Mouse (Mus musculus) limb, embryonic 12.5 days (tissue): ENCODE data around the gene Rtkn2. TPM values are rescaled to one million over a fixed set of nuclear protein-coding genes. Genes with fewer than 3 reads are reported as not detected.
A peak's percentile ranks its signal among the peaks of the same experiment; 100 is the strongest.
"Not testable (repeated sequence)": the region's sequence is repeated elsewhere in the genome, so short reads cannot be mapped to it uniquely, and the experiment has no call there.

Experiments used
- ATAC-seq: fragments of 200-750 bp; cut with Nextera tagmentation; 2 replicates; pipeline ENCODE4 v1.8.0; 2017; ENCODE audit warnings: low read depth, moderate TSS enrichment; ENCODE audit not compliant: insufficient number of reproducible peaks, insufficient read depth, low FRiP score, low TSS enrichment
- H3K27ac ChIP-seq: fragments of 300-500 bp; sonication (generic); 2 replicates; pipeline ENCODE4 v1.5.1; 2016; ENCODE audit warnings: mild to moderate bottlenecking, moderate library complexity
- H3K27me3 ChIP-seq: fragments of 300-500 bp; sonication (generic); 2 replicates; pipeline ENCODE4 v1.6.1; 2016; ENCODE audit warnings: mild to moderate bottlenecking, moderate library complexity
- H3K36me3 ChIP-seq: fragments of 300-500 bp; sonication (generic); 2 replicates; pipeline ENCODE4 v1.6.1; 2016; ENCODE audit warnings: mild to moderate bottlenecking, moderate library complexity
- H3K4me1 ChIP-seq: fragments of 300-500 bp; sonication (generic); replicated peaks from 2 replicates; pipeline ENCODE4 v1.6.1; 2016
- H3K4me2 ChIP-seq: fragments of 300-500 bp; sonication (generic); 2 replicates; pipeline ENCODE4 v1.6.1; 2016; ENCODE audit warnings: mild to moderate bottlenecking, moderate library complexity
- H3K4me3 ChIP-seq: fragments of 300-500 bp; sonication (generic); replicated peaks from 2 replicates; pipeline ENCODE4 v1.5.1; 2016; ENCODE audit warnings: mild to moderate bottlenecking
- H3K9ac ChIP-seq: fragments of 300-500 bp; sonication (generic); replicated peaks from 2 replicates; pipeline ENCODE4 v1.6.1; 2016; ENCODE audit warnings: mild to moderate bottlenecking, moderate library complexity
- H3K9me3 ChIP-seq: fragments of 300-500 bp; sonication (generic); 2 replicates; pipeline ENCODE4 v1.6.1; 2016; ENCODE audit warnings: mild to moderate bottlenecking, moderate library complexity
- WGBS: fragments of 180-500 bp; shearing (Covaris S2); methylation state at CpG from one replicate; pipeline ENCODE4 v1.1.7; 2016; 5-methylcytosine and 5-hydroxymethylcytosine counted together
- polyA plus RNA-seq: library from polyadenylated mRNA; unstranded; fragments of >200 nt; fragmentation: Nextera tagmentation; extraction: Ambion mirVana; gene quantifications from 2 replicates; pipeline ENCODE4 v1.2.1, GENCODE M21; 2016

Rtkn2 gene
- polyA plus RNA-seq, 1 experiment from 2014 or later = 14.6 TPM

DNA sequence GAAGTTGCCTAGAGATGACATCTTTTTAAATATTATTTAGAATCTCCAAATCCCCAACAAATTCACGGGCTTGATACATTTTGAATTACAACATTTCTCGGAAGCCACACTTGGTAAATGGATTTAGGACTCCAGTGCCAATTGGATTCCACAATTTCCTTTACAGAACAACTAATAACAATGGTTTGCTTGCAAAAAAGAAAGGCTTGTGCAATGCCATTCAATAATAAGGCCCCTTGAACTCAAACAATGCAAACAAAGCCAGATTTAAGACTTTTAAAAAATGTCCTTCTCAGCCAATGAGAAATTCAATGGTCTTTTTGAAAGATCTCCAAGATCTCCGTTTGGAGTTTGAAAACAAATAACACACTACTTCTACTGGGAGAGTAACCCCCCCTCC is 114.1 kb downstream of the Rtkn2 start:
- peaks cover 52% of the 10 kb centered on the region for H3K36me3 ChIP-seq
- no peak overlapping the region for H3K4me3 ChIP-seq
- no peak overlapping the region for H3K9ac ChIP-seq
- H3K4me1 ChIP-seq = no peaks in the 10 kb centered on the region
- 85% methylated on average over 3 of the region's 3 CpGs for WGBS
- no peak for ATAC-seq
- H3K9me3 ChIP-seq = no peaks in the 10 kb centered on the region
- no peak overlapping the region for H3K27ac ChIP-seq
- H3K4me2 ChIP-seq = no peak overlapping the region
- no peaks in the 10 kb centered on the region for H3K27me3 ChIP-seq

DNA sequence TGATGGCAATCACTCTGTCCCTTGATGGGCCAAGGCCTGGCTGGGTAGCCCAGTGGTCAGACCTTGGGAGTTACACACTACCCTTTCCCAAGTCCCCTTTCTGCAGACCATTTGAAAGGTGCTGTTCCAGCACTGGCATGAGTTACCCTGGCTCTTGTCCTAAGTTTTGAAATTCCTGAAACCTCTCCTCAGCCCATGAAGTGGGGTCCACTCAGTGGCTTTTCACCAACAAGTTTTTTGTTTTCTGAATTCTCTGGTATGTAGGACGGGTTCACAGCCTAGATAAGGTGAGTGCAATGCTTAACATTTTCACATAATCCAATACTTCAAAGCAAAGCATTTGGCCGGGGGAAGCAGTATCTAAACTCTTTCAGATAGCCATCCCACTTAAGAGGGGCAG is 115.8 kb downstream of the Rtkn2 start:
- no peaks in the 10 kb centered on the region for H3K27me3 ChIP-seq
- WGBS = 93% methylated on average over 2 of the region's 2 CpGs
- H3K27ac ChIP-seq = no peak overlapping the region
- peaks cover 65% of the 10 kb centered on the region for H3K36me3 ChIP-seq
- H3K4me3 ChIP-seq = no peak overlapping the region
- no peaks in the 10 kb centered on the region for H3K4me1 ChIP-seq
- no peak overlapping the region for H3K9ac ChIP-seq
- H3K4me2 ChIP-seq = no peak overlapping the region
- ATAC-seq = no peak
- H3K9me3 ChIP-seq = no peaks in the 10 kb centered on the region

DNA sequence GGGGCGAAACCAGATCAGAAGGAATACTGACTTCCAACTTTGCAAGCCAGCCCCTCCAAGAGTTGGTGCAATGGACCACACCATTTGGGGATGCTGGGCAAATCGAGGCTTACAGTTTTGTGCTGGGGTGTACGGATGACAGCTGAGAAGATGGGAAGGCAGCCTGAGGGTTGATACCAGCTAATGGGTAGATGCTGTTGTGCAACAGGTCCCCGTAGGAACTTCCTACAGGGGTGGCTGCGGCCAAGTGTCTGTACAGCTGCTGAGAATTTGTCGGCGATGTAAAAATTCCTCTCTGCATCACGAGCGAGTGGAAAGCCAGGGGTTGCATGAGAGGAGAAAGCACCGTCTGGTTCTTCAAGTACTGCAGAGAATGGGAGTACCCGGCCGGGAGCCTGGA is 117.0 kb downstream of the Rtkn2 start:
- Histone ChIP-seq H3K36me3 (peaks cover 76% of the 10 kb centered on the region), H3K27ac (no peak overlapping the region), H3K4me2 (no peak overlapping the region), H3K4me1 (no peaks in the 10 kb centered on the region), H3K4me3 (no peak overlapping the region), H3K27me3 (no peaks in the 10 kb centered on the region), H3K9ac (no peak overlapping the region), H3K9me3 (no peaks in the 10 kb centered on the region)
- no peak for ATAC-seq
- whole genome bisulfite sequencing = 94% methylated on average over 12 of the region's 12 CpGs

DNA sequence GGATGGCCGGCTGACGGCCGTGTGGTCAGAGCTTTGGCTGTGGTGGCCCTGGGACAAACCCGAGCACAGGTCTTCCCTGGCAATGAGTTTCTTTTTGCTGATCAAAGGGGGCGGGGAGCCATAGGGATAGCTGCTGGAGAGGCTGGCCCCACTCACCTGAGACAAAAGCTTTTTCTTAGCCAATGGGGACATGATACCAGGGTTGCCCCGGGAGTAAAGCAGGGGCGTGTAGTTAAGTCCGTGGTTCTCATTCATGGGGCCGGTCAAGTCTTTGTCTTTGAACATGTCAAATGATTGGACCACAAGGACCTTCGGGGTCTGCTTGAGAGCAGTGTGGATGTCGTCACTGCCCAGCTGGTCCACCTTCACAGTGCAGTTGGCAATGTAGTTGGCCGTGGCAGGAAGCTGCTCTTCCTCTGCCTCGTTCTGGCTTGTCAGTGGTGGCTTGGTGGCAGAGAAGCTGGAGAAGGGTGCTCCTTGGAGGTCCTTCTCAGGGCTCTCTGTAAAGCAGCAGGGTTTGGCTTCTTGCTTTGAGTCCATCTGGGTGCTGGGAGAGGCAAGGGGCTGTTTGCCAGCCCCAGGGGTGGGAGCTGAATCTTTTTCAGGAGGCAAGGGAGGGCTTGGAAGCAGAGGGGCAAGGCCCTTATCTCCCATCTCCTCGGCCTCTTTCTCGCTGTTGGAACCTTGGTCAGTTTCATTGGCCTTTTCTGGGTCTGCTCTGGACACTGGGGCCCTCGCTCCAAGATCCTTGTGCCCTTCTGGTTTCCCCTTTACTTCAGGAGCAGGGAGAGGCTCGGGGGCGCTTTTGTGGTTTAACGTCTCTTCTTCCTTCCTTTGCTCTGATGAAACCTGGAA is 118.7 kb downstream of the Rtkn2 start:
- Histone ChIP-seq H3K9me3 (no peaks in the 10 kb centered on the region), H3K4me3 (no peak overlapping the region), H3K27me3 (no peaks in the 10 kb centered on the region), H3K4me2 (no peak overlapping the region), H3K27ac (no peak overlapping the region), H3K4me1 (peaks cover 6% of the 10 kb centered on the region; the same call in 1 of the 2 replicates), H3K9ac (no peak overlapping the region), H3K36me3 (peaks cover 86% of the 10 kb centered on the region)
- no peak for ATAC-seq
- 92% methylated on average over 19 of the region's 19 CpGs for WGBS

DNA sequence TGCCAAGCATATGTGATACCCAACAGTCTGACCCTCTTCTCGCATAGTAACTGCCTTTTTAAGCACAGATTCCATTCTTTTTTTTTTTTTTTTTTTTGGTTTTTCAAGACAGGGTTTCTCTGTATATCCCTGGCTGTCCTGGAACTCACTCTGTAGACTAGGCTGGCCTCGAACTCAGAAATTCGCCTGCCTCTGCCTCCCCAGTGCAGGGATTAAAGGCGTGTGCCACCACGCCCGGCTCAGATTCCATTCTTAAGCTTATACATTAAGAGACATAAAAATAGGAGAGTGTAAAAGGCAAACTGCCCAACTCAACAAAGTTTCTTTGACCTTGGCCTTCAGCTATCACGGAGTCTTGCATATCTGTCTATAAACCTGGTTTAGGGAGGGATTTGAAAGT is 120.4 kb downstream of the Rtkn2 start:
- H3K27me3 ChIP-seq, H3K9ac ChIP-seq, ATAC-seq, H3K4me2 ChIP-seq, H3K27ac ChIP-seq, H3K9me3 ChIP-seq, H3K4me3 ChIP-seq: not testable (repeated sequence)
- Histone ChIP-seq H3K4me1 (peaks cover 17% of the 10 kb centered on the region), H3K36me3 (peaks cover 74% of the 10 kb centered on the region)
- 93% methylated on average over 7 of the region's 7 CpGs for WGBS

DNA sequence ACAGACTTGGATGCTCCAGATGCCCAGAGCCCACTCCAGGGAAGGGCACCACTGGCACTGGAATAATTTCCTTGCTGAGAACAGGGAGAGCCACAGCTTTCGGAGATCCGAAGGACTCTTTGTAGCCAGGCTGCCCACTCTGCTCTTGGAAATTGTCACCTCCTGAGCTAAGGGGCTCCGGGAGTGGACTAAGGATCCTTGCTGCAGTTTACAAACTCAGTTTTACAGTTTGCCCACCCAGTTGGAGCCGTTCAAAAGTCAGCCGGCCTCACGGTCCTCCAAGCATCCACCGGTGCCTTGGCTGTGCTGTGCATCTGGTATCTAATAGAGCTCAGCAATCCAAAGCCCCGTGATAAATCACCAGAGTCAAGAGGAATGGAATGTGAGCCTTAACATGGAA is 121.1 kb downstream of the Rtkn2 start:
- peaks cover 66% of the 10 kb centered on the region for H3K36me3 ChIP-seq
- no peak overlapping the region for H3K4me3 ChIP-seq
- no peak for ATAC-seq
- no peaks in the 10 kb centered on the region for H3K27me3 ChIP-seq
- H3K4me2 ChIP-seq = no peak overlapping the region
- 56% methylated on average over 8 of the region's 8 CpGs for WGBS
- peaks cover 25% of the 10 kb centered on the region for H3K4me1 ChIP-seq
- no peaks in the 10 kb centered on the region for H3K9me3 ChIP-seq
- H3K27ac ChIP-seq = no peak overlapping the region
- no peak overlapping the region for H3K9ac ChIP-seq

DNA sequence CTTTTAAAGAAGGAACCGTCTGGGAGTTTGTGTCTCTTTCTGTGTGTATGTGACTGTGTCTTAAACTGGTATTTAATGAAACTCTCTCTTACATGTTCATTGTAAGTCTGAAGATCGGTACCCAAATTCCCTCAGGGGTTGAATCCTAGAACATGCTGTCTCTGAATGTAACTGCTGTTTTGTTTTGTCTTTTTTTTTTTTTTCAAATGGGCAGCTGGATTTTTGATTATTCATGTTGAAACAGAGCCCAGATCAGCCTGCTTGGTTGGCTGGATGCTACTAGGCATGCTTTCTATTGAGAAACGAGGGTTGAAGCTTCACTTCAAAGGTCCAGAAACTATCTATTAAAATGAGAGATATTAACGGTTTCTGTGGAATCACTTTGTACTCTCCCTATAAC is 121.9 kb downstream of the Rtkn2 start:
- H3K27me3 ChIP-seq = no peaks in the 10 kb centered on the region
- WGBS = 82% methylated on average over 4 of the region's 4 CpGs
- no peak overlapping the region for H3K4me3 ChIP-seq
- H3K27ac ChIP-seq = no peak overlapping the region
- peaks cover 59% of the 10 kb centered on the region for H3K36me3 ChIP-seq
- H3K4me1 ChIP-seq = peaks cover 30% of the 10 kb centered on the region
- no peak overlapping the region for H3K4me2 ChIP-seq
- no peaks in the 10 kb centered on the region for H3K9me3 ChIP-seq
- ATAC-seq = no peak
- H3K9ac ChIP-seq = no peak overlapping the region

DNA sequence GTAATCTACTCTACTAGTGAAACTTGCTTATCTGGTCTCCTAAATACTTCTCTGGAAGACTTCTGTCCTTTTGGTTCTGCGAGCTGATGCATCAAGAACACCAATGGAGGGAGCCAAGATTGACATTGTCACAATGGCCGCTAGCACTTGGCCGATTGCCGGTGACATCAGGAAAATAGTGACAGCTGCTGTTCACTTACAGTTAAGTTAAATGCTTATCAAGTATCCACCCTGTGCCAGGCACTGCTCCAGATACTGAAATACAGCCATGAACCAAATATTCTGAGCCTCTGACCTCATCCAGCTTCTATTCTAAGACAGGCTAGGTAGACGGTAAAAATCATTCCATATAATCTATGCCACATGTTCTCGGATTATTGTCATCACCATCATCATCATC is 123.2 kb downstream of the Rtkn2 start:
- ATAC-seq = no peak
- 90% methylated on average over 6 of the region's 6 CpGs for WGBS
- no peak overlapping the region for H3K27ac ChIP-seq

DNA sequence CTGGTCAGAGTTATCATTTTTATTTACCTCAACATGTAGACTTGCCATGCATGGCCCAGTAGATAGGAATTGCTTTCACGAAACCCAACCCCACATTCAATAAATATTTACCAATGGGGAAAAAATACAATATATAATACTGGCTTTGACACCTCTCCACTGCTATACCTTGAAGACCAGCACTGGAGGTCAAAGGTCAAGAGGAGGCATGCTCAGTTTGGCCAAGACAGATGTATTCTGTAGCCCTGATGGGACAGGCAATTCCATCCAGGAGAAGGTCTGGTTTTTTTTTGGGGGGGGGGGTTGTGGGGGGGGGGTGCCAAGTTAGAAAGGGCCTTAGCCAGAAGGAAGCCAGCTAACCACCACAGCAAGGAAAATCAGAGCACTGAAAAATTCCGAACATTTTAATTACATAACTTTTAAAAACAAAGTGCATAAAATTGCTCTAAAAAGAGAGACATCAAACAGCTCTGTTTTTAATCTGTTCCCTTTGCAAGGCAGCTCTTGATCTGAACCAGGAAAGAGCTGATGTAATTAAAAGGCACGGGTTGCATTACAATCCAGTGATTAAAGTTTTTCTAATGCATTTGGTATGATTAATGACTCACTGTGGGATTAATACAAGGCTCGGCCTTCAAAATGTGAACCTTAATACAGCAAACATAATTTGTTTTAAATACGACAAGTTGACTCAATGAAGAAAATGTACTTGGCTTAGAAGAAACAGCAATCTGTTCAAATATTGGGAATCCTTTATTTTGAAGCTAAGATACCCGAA is 123.9 kb downstream of the Rtkn2 start:
- Histone ChIP-seq H3K9ac (no peak overlapping the region), H3K9me3 (no peaks in the 10 kb centered on the region), H3K4me3 (no peak overlapping the region), H3K36me3 (peaks cover 43% of the 10 kb centered on the region), H3K4me2 (no peak overlapping the region), H3K4me1 (peaks cover 30% of the 10 kb centered on the region), H3K27ac (no peak overlapping the region), H3K27me3 (no peaks in the 10 kb centered on the region)
- WGBS = 54% methylated on average over 6 of the region's 6 CpGs
- ATAC-seq = 0 out of 2 replicates have a peak, but pooled peaks have one; percentile 7

More for the DNA sequence above, 123.2 kb downstream of the Rtkn2 start:
- no peak overlapping the region for H3K4me2 ChIP-seq
- no peak overlapping the region for H3K9ac ChIP-seq
- H3K36me3 ChIP-seq = peaks cover 46% of the 10 kb centered on the region
- no peak overlapping the region for H3K4me3 ChIP-seq
- H3K9me3 ChIP-seq = no peaks in the 10 kb centered on the region
- no peaks in the 10 kb centered on the region for H3K27me3 ChIP-seq
- peaks cover 30% of the 10 kb centered on the region for H3K4me1 ChIP-seq

DNA sequence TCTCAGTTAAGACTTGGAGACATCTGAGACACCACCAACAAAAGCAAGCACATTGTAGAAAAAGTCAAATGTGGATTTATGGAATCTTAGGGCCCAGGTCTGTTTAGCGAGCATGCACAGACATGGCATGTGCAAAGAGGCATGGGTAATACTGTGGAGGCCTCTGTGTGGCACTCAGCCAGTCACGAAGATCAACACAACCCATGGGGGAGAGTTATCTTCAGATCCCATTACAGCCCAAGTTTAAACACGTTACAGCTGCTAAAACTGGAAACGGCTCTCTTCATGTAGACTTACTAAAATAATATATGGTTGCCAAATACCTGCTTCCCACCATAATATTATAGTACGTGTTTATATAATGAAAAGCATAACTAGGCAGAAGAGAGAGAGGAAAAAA is 124.6 kb downstream of the Rtkn2 start:
- WGBS = 56% methylated on average over 5 of the region's 5 CpGs
- ATAC-seq = 0 out of 2 replicates have a peak, but pooled peaks have one; percentile 64
- Histone ChIP-seq H3K27ac (no peak overlapping the region), H3K4me3 (no peak overlapping the region), H3K27me3 (no peaks in the 10 kb centered on the region), H3K36me3 (peaks cover 41% of the 10 kb centered on the region), H3K4me1 (peaks cover 30% of the 10 kb centered on the region), H3K9ac (no peak overlapping the region), H3K9me3 (no peaks in the 10 kb centered on the region), H3K4me2 (no peak overlapping the region)

DNA sequence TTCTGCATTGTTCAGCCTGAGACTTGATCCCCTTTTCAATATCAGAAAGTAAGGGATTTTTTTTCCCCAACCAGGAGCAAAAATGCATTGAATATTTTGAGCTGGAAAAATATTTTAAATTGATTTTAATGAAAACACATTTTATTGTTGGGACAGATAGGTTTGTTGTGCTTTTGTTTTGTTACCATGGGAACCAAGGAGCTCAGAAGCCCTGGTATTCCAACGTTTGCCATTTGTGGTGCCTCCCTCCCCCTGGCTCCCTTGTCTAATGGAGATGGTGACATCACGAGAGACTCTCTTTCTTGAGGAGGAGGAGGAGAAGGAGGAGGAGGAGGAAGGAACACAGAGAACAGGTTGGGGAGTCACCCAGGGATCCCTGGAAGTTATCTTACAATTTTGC is 125.1 kb downstream of the Rtkn2 start:
- Histone ChIP-seq H3K27me3 (no peaks in the 10 kb centered on the region), H3K9ac (no peak overlapping the region), H3K4me1 (peaks cover 30% of the 10 kb centered on the region), H3K9me3 (no peaks in the 10 kb centered on the region), H3K27ac (peak overlapping the region; percentile 67), H3K36me3 (peaks cover 41% of the 10 kb centered on the region), H3K4me3 (no peak overlapping the region), H3K4me2 (no peak overlapping the region)
- 35% methylated on average over 2 of the region's 2 CpGs for WGBS
- ATAC-seq = no peak
